Mouse (Mus musculus) gonadal fat pad, adult 2 months (tissue): ENCODE data around the gene 1700030K09Rik. TPM values are rescaled to one million over a fixed set of nuclear protein-coding genes. Genes with fewer than 3 reads are reported as not detected.

Experiments used
- DNase-seq: peaks from one replicate; pipeline ENCODE4 v3.0.0-alpha.2; 2012; ENCODE audit warnings: low read depth
- polyA plus RNA-seq: library from polyadenylated mRNA; depleted of rRNA; stranded (reverse); fragments of >200 nt; gene quantifications from 2 replicates; pipeline ENCODE4 v1.2.3, GENCODE M21; 2012; rRNA removed

1700030K09Rik gene
- polyA plus RNA-seq, 1 experiment: 8.1 TPM

DNA sequence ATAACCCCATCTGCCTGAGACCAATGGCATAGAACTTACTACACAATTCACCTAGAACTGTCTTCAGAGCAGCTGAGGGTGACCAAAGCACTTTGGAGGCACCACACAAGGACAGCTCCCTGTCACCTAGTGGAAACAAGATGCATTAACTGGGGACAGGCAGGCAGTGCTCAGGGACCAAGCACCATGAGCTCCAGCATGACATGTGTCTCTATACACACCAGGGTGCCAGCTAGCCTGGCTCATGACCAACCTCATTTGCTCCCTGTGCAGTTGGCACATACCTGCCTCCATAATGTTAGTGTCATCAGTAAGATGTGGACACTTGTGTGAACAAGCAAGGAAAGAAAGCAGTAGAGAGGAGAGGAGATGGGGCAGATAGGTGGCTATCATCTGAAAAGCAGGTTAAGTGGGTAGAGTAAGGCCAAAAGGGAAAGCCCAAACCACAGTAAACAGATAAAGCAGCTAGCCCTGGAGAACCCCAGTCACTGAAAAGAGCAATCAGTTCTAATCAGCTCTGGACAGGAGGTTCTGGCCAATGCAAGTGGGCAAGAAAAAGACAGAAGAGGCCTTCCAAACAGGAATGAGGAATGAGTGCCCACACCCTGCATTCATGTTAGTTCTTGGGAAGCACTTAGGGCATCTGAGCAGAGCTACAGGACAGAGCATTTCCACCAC lies 61.1 kb downstream of the 1700030K09Rik start:
- no peak for DNase-seq

DNA sequence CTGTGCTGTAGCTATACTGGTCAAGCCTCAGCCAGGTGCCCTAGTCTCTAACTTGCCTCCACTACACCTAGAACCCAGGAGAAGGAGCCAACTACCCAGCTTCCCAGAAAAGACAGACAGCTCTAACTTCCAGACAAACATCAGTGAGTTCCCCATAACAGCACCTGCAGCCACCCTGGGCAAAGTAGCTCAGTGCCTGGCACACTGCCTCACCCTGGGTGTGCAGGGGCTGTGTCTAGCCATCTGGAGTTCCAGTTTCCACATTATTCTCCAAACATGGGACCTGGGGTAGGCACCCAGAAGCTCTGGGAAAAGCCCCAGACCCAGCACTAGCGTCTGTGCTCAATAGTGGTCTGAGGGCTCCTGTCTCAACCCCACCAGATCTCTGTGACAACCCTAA lies 63.8 kb downstream of the 1700030K09Rik start:
- no peak for DNase-seq

Other genes starting within 250 kb of the 1700030K09Rik start
- 0.22 TPM in 1 of 2 replicates, not detected in the other for gene Cib3, start 231.0 kb upstream of the 1700030K09Rik start, polyA plus RNA-seq
- not detected in 2 replicates for gene Gm11034, start 230.2 kb upstream of the 1700030K09Rik start, polyA plus RNA-seq
- gene Fam32a, start 224.2 kb upstream of the 1700030K09Rik start, polyA plus RNA-seq: 50.0 and 55.2 TPM in 2 replicates
- gene Ap1m1, start 203.9 kb upstream of the 1700030K09Rik start, polyA plus RNA-seq: 50.6 and 54.7 TPM in 2 replicates
- 1.1 and 5.1 TPM in 2 replicates for gene Gm10282, start 138.6 kb upstream of the 1700030K09Rik start, polyA plus RNA-seq
- gene Klf2, start 124.8 kb upstream of the 1700030K09Rik start, polyA plus RNA-seq: 17.8 and 25.9 TPM in 2 replicates
- 43.3 and 46.3 TPM in 2 replicates for gene Eps15l1, start 22.4 kb upstream of the 1700030K09Rik start, polyA plus RNA-seq
- gene Calr3, start within 50 bp of the 1700030K09Rik start, polyA plus RNA-seq: 0.81 and 1.7 TPM in 2 replicates
- 24.6 and 44.4 TPM in 2 replicates for gene Cherp, start 31.3 kb downstream of the 1700030K09Rik start, polyA plus RNA-seq
- 65.5 and 66.4 TPM in 2 replicates for gene Slc35e1, start 48.7 kb downstream of the 1700030K09Rik start, polyA plus RNA-seq
- gene Med26, start 104.4 kb downstream of the 1700030K09Rik start, polyA plus RNA-seq: 7.3 and 10.0 TPM in 2 replicates
- 52.5 and 55.1 TPM in 2 replicates for gene Smim7, start 127.2 kb downstream of the 1700030K09Rik start, polyA plus RNA-seq
- 20.4 and 20.5 TPM in 2 replicates for gene Tmem38a, start 128.2 kb downstream of the 1700030K09Rik start, polyA plus RNA-seq
- gene Nwd1, start 202.8 kb downstream of the 1700030K09Rik start, polyA plus RNA-seq: 2.8 and 6.9 TPM in 2 replicates